Mouse (Mus musculus) layer of hippocampus, adult 9-10 months (tissue): ENCODE data around the gene Rora.

Experiments used
- DNase-seq: peaks from one replicate; pipeline ENCODE4 v3.0.0; 2022; ENCODE audit warnings: low spot score

Rora gene

GRCm38 (mm10) chr9:68653211-68654038, at the start of gene Rora:
TSS of gene Rora (plus strand) at chr9:68653786.
- no peak for DNase-seq

GRCm38 (mm10) chr9:68614006-68614405, 39.6 kb upstream of the Rora start:
- no peak for DNase-seq

GRCm38 (mm10) chr9:68617116-68617515, 36.5 kb upstream of the Rora start:
- DNase-seq, result no peak

GRCm38 (mm10) chr9:68620036-68620435, 33.5 kb upstream of the Rora start:
- DNase-seq, result no peak

GRCm38 (mm10) chr9:68620441-68620840, 33.1 kb upstream of the Rora start:
- DNase-seq, result no peak

- no peak for DNase-seq
Measured at GRCm38 (mm10) chr9:68624981-68625380, 28.6 kb upstream of the Rora start.

- no peak for DNase-seq
Measured at GRCm38 (mm10) chr9:68637301-68637700, 16.3 kb upstream of the Rora start.

- DNase-seq, result no peak
Measured at GRCm38 (mm10) chr9:68641123-68641522, 12.5 kb upstream of the Rora start.

GRCm38 (mm10) chr9:68648061-68648460, 5.5 kb upstream of the Rora start:
- no peak for DNase-seq

- DNase-seq, result no peak
Measured at GRCm38 (mm10) chr9:68654039-68654332, 400 bp downstream of the Rora start.

GRCm38 (mm10) chr9:68654333-68655017, 889 bp downstream of the Rora start:
- DNase-seq, result no peak

GRCm38 (mm10) chr9:68655018-68656005, 1.7 kb downstream of the Rora start:
- DNase-seq, result no peak

- DNase-seq, result no peak
Measured at GRCm38 (mm10) chr9:68656076-68656795, 2.6 kb downstream of the Rora start.

- no peak for DNase-seq
Measured at GRCm38 (mm10) chr9:68656796-68657130, 3.2 kb downstream of the Rora start.

- no peak for DNase-seq
Measured at GRCm38 (mm10) chr9:68670731-68671130, 17.1 kb downstream of the Rora start.

GRCm38 (mm10) chr9:68672459-68672858, 18.9 kb downstream of the Rora start:
- no peak for DNase-seq

- DNase-seq, result no peak
Measured at GRCm38 (mm10) chr9:68673221-68673620, 19.6 kb downstream of the Rora start.

GRCm38 (mm10) chr9:68679871-68680374, 26.3 kb downstream of the Rora start:
- no peak for DNase-seq

- no peak for DNase-seq
Measured at GRCm38 (mm10) chr9:68683938-68684337, 30.4 kb downstream of the Rora start.

GRCm38 (mm10) chr9:68685562-68685961, 32.0 kb downstream of the Rora start:
- no peak for DNase-seq

- no peak for DNase-seq
Measured at GRCm38 (mm10) chr9:68687251-68687874, 33.8 kb downstream of the Rora start.
